Mouse (Mus musculus) embryonic facial prominence, embryonic 12.5 days (tissue): ENCODE results near the gene Pafah1b3. TPM values are rescaled to one million over a fixed set of nuclear protein-coding genes. Genes with fewer than 3 reads are reported as not detected.
"Not testable (repeated sequence)": the region's sequence is repeated elsewhere in the genome, so short reads cannot be mapped to it uniquely, and the experiment has no call there.

Experiments used
- ATAC-seq: fragments of 200-750 bp; cut with Nextera tagmentation; 2 replicates; pipeline ENCODE4 v1.8.0; 2017; ENCODE audit not compliant: insufficient number of reproducible peaks, insufficient read depth, low FRiP score, low TSS enrichment
- H3K27ac ChIP-seq: fragments of 300-500 bp; sonication (generic); 2 replicates; pipeline ENCODE4 v1.5.1; 2016; ENCODE audit warnings: mild to moderate bottlenecking
- H3K27me3 ChIP-seq: fragments of 300-500 bp; sonication (generic); 2 replicates; pipeline ENCODE4 v1.6.1; 2016; ENCODE audit warnings: mild to moderate bottlenecking, moderate library complexity
- H3K36me3 ChIP-seq: fragments of 300-500 bp; sonication (generic); 2 replicates; pipeline ENCODE4 v1.6.1; 2016; ENCODE audit warnings: mild to moderate bottlenecking
- H3K4me1 ChIP-seq: fragments of 300-500 bp; sonication (generic); 2 replicates; pipeline ENCODE4 v1.6.1; 2016
- H3K4me2 ChIP-seq: fragments of 300-500 bp; sonication (generic); replicated peaks from 2 replicates; pipeline ENCODE4 v1.6.1; 2016; ENCODE audit warnings: mild to moderate bottlenecking, moderate library complexity
- H3K4me3 ChIP-seq: fragments of 300-500 bp; sonication (generic); 2 replicates; pipeline ENCODE4 v1.5.1; 2016; ENCODE audit warnings: mild to moderate bottlenecking
- H3K9ac ChIP-seq: fragments of 300-500 bp; sonication (generic); 2 replicates; pipeline ENCODE4 v1.6.1; 2016; ENCODE audit warnings: mild to moderate bottlenecking, moderate library complexity
- H3K9me3 ChIP-seq: fragments of 300-500 bp; sonication (generic); 2 replicates; pipeline ENCODE4 v1.6.1; 2016; ENCODE audit warnings: mild to moderate bottlenecking, moderate library complexity
- WGBS: fragments of 180-500 bp; shearing (Covaris S2); methylation state at CpG from one replicate; pipeline ENCODE4 v1.1.7; 2016; 5-methylcytosine and 5-hydroxymethylcytosine counted together
- polyA plus RNA-seq: library from polyadenylated mRNA; unstranded; fragments of >200 nt; fragmentation: Nextera tagmentation; extraction: Ambion mirVana; gene quantifications from 2 replicates; pipeline ENCODE4 v1.2.1, GENCODE M21; 2016

Pafah1b3 gene
- polyA plus RNA-seq: 317 and 337 TPM in 2 replicates

DNA sequence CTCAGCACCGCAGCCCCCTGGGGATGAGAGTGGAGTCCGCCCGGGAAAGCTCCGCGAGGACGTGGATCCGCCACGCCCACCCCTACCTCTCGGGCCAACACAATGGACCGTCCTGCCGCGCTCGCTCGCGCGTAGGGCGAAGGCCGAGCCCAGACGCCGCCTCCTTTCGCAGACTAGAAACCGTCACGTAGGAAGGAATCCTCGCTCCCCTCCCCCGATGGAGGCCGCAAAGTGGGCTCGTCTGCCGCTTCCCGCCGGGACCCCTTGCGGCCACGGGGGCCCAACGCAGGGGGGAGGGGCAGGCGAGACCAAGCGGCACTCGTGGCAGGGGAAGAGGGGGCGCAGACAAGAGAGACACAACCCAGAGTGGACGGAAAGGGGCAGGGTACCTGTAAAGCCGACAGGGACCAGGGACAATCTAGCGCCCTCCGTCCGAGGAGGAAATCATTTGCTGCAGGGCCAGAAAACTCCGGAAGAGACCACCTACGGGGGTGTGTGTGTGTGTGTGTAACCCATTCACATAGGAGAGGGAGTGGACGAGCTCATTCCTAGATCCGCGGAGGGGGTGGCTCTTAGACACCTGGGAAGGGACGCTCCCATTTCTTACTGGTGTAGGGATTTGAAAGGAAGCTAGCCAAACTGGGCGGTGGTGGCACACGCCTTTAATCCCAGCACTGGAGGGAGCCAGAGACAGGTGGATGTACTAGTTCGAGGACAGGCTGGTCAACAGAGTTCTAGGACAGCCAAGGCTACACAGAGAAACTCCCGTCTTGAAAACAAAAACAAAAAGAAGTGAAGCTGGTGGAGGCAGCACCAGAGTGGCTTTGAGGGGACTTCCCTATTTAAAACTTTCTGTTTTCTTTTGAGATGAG is at the start of gene Pafah1b3:
Gene Pafah1b3 (minus strand): TSS at position 533 of the 872 bp plus-strand sequence.
- peak within 1 kb of the TSS; percentile 71 for H3K4me2 ChIP-seq
- H3K4me3 ChIP-seq: peak within 1 kb of the TSS; percentile 87
- under 1% methylated on average over 51 of the region's 52 CpGs for WGBS
- H3K4me1 ChIP-seq: peaks cover 14% of the 10 kb centered on the region
- H3K9ac ChIP-seq: peak within 1 kb of the TSS; percentile 84
- H3K9me3 ChIP-seq: no peaks in the 10 kb centered on the region
- peak within 1 kb of the TSS; percentile 98 for H3K27ac ChIP-seq
- H3K27me3 ChIP-seq: no peaks in the 10 kb centered on the region
- ATAC-seq: peak; percentile 90
- peaks cover 34% of the 10 kb centered on the region for H3K36me3 ChIP-seq

DNA sequence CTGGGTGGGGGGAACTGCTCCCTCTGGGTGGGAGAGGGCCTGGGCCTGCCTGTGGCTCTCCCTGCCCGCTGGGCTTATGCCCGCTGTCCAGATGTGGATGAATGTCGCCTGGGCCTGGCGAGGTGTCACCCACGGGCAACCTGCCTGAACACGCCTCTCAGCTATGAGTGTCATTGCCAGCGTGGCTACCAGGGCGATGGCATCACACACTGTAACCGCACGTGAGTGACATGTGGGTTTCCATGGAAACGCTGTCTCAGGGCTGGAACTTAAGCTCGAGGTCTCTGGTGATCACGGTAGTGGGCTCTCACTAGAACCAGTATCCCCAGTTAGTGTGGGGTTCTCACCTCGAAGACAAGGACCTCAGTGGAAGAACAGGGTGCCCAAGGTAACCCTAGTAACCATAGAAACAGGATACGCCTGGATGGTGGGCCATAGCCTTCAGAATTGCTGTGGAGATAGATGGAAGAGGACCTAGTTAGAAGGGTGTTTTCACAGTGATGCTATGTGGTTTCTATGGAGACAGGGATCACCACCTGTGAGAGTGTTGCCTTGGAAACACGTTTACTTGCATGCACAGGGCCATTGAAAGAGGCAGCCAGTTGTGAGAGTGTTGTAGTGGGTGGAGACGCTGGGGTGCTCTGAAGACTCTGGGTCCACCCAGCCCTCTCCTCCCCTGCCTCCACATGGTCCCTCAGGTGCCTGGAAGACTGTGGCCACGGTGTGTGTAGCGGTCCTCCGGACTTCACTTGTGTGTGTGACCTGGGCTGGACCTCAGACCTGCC is 43.4 kb upstream of the Pafah1b3 start:
- ATAC-seq: no peak
- Histone ChIP-seq H3K9ac (no peak overlapping the region), H3K36me3 (peaks cover 80% of the 10 kb centered on the region), H3K27me3 (no peaks in the 10 kb centered on the region), H3K4me3 (no peak overlapping the region), H3K4me2 (no peak overlapping the region), H3K27ac (no peak overlapping the region), H3K9me3 (no peaks in the 10 kb centered on the region), H3K4me1 (no peaks in the 10 kb centered on the region)
- 84% methylated on average over 20 of the region's 20 CpGs for WGBS

- no peaks in the 10 kb centered on the region for H3K4me1 ChIP-seq
- WGBS: 88% methylated on average over 9 of the region's 9 CpGs
- H3K4me2 ChIP-seq: no peak overlapping the region
- H3K4me3 ChIP-seq: no peak overlapping the region
- H3K27ac ChIP-seq: no peak overlapping the region
- no peak overlapping the region for H3K9ac ChIP-seq
- no peaks in the 10 kb centered on the region for H3K9me3 ChIP-seq
- ATAC-seq: no peak
- no peaks in the 10 kb centered on the region for H3K27me3 ChIP-seq
- peaks cover 81% of the 10 kb centered on the region for H3K36me3 ChIP-seq
Measured at GRCm38 (mm10) chr7:25339329-25339728, 41.5 kb upstream of the Pafah1b3 start.

GRCm38 (mm10) chr7:25334472-25334871 is 36.7 kb upstream of the Pafah1b3 start:
- ATAC-seq: no peak
- 81% methylated on average over 12 of the region's 12 CpGs for WGBS

DNA sequence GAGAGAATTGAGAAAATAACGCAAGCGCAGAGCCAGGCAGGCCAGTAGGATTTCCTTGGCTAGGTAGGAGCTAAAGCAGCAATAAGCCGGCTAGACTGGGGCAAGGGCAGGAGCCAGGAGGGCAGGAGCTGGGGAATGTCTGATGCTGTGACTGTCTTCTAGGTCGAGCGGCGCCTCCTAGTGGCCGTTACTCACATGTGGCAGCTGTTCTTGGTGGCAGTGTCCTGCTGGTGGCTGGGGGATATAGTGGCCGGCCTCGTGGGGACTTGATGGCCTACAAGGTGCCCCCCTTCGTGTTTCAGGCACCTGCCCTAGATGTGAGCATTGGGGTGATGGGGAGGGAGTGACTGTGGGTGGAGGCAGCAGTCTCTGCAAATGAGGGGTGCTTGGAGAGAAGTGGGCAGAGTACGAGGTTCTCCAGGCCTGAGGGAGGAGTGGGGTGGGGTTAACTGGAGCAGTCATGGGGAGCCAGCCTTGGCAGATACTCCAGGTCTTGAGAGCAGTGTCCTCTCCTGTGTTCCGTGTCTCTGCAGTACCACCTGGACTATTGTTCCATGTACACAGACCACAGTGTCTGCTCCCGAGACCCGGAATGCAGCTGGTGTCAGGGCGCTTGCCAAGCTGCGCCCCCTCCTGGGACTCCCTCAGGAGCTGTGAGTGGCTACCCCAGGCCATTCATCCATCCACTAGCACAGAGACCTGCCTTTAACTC is 36.0 kb upstream of the Pafah1b3 start:
- H3K4me2 ChIP-seq: no peak overlapping the region
- no peaks in the 10 kb centered on the region for H3K27me3 ChIP-seq
- no peaks in the 10 kb centered on the region for H3K9me3 ChIP-seq
- no peaks in the 10 kb centered on the region for H3K4me1 ChIP-seq
- no peak overlapping the region for H3K9ac ChIP-seq
- H3K27ac ChIP-seq: no peak overlapping the region
- 43% methylated on average over 16 of the region's 16 CpGs for WGBS
- peaks cover 72% of the 10 kb centered on the region for H3K36me3 ChIP-seq
- H3K4me3 ChIP-seq: no peak overlapping the region
- ATAC-seq: no peak

More at GRCm38 (mm10) chr7:25334472-25334871, 36.7 kb upstream of the Pafah1b3 start:
- Histone ChIP-seq H3K27me3 (no peaks in the 10 kb centered on the region), H3K4me1 (no peaks in the 10 kb centered on the region), H3K9me3 (no peaks in the 10 kb centered on the region), H3K36me3 (peaks cover 71% of the 10 kb centered on the region), H3K27ac (no peak overlapping the region), H3K4me3 (no peak overlapping the region), H3K4me2 (no peak overlapping the region), H3K9ac (no peak overlapping the region)

GRCm38 (mm10) chr7:25326233-25326632 is 28.4 kb upstream of the Pafah1b3 start:
- no peaks in the 10 kb centered on the region for H3K9me3 ChIP-seq
- H3K4me1 ChIP-seq: peaks cover 14% of the 10 kb centered on the region
- no peak overlapping the region for H3K27ac ChIP-seq
- 64% methylated on average over 8 of the region's 8 CpGs for WGBS
- H3K4me2 ChIP-seq: no peak overlapping the region
- H3K27me3 ChIP-seq: no peaks in the 10 kb centered on the region
- H3K4me3 ChIP-seq: no peak overlapping the region
- ATAC-seq: no peak
- peaks cover 31% of the 10 kb centered on the region for H3K36me3 ChIP-seq
- H3K9ac ChIP-seq: no peak overlapping the region

- peaks cover 23% of the 10 kb centered on the region for H3K36me3 ChIP-seq
- not testable (repeated sequence) for H3K4me3 ChIP-seq, ATAC-seq, H3K4me2 ChIP-seq, H3K27me3 ChIP-seq, H3K9ac ChIP-seq, H3K27ac ChIP-seq, H3K9me3 ChIP-seq
- H3K4me1 ChIP-seq: peaks cover 16% of the 10 kb centered on the region
- 89% methylated on average over 6 of the region's 6 CpGs for WGBS
Measured at GRCm38 (mm10) chr7:25325431-25325830, 27.6 kb upstream of the Pafah1b3 start.

DNA sequence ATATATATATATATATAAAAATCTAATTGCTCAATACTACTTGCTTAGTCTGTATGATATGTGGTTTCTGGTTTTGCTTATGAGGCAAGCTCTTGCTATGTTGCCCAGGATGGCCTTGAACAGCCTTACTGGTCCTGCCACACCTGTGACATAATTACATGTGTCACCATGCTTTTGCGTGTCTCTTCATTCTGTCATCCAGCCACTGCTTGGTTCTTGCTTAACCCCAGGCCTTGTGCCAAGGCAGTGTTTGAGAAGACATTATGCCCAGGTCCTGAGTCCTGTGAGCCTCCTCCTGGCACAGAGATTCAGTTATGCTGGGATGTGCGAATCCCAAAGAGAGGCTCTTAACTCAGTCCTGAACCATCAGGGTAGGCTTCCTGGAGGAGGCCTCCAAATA is 25.4 kb upstream of the Pafah1b3 start:
- H3K9me3 ChIP-seq: no peaks in the 10 kb centered on the region
- no peak overlapping the region for H3K4me2 ChIP-seq
- H3K27me3 ChIP-seq: no peaks in the 10 kb centered on the region
- H3K4me1 ChIP-seq: peaks cover 16% of the 10 kb centered on the region
- H3K36me3 ChIP-seq: peaks cover 5% of the 10 kb centered on the region
- H3K9ac ChIP-seq: no peak overlapping the region
- ATAC-seq: no peak
- WGBS: 85% methylated on average over 2 of the region's 2 CpGs
- no peak overlapping the region for H3K4me3 ChIP-seq
- H3K27ac ChIP-seq: peak overlapping the region; percentile 66; the same call in 1 of the 2 replicates

- peak; percentile 85 for ATAC-seq
- H3K27me3 ChIP-seq: no peaks in the 10 kb centered on the region
- H3K4me2 ChIP-seq: peak overlapping the region; percentile 36
Measured at GRCm38 (mm10) chr7:25322058-25322484, 24.3 kb upstream of the Pafah1b3 start.

GRCm38 (mm10) chr7:25317446-25317999 is 19.7 kb upstream of the Pafah1b3 start:
- peak overlapping the region; percentile 75 for H3K4me3 ChIP-seq
- ATAC-seq: no peak

More at GRCm38 (mm10) chr7:25322058-25322484, 24.3 kb upstream of the Pafah1b3 start:
- peak overlapping the region; percentile 16 for H3K4me3 ChIP-seq
- H3K9me3 ChIP-seq: no peaks in the 10 kb centered on the region
- H3K36me3 ChIP-seq: 0 out of 2 replicates have a peak, but pooled peaks cover 4% of the 10 kb centered on the region
- H3K4me1 ChIP-seq: peaks cover 23% of the 10 kb centered on the region
- 2% methylated on average over 6 of the region's 6 CpGs for WGBS
- peak overlapping the region; percentile 97 for H3K27ac ChIP-seq
- H3K9ac ChIP-seq: no peak overlapping the region

More at GRCm38 (mm10) chr7:25317446-25317999, 19.7 kb upstream of the Pafah1b3 start:
- H3K27ac ChIP-seq: peak overlapping the region; percentile 78
- H3K9ac ChIP-seq: peak overlapping the region; percentile 84
- H3K4me1 ChIP-seq: peaks cover 31% of the 10 kb centered on the region
- no peaks in the 10 kb centered on the region for H3K9me3 ChIP-seq
- peak overlapping the region; percentile 99 for H3K4me2 ChIP-seq
- H3K27me3 ChIP-seq: peaks cover 31% of the 10 kb centered on the region
- 19% methylated on average over 21 of the region's 21 CpGs for WGBS
- no peaks in the 10 kb centered on the region for H3K36me3 ChIP-seq
